Mouse (Mus musculus) heart, adult 2 months (tissue): ENCODE results near the gene Mon1a. TPM values are rescaled to one million over a fixed set of nuclear protein-coding genes. Genes with fewer than 3 reads are reported as not detected.

Source experiments
- DNase-seq, 2 experiments: peaks; one replicate each; pipeline ENCODE4 v3.0.0; 2021
- H3K27ac ChIP-seq: fragments of 200-600 bp; 2 replicates; pipeline ENCODE4 v1.8.1; 2022
- H3K27me3 ChIP-seq: fragments of 200-500 bp; 2 replicates; pipeline ENCODE4 v1.6.1; 2012; ENCODE audit warnings: mild to moderate bottlenecking, low read length, inconsistent platforms, mixed read lengths; ENCODE audit not compliant: control insufficient read depth, insufficient read depth
- H3K36me3 ChIP-seq: fragments of 200-500 bp; 2 replicates; pipeline ENCODE4 v1.6.1; 2012; ENCODE audit warnings: low read length, inconsistent platforms; ENCODE audit not compliant: control insufficient read depth, insufficient read depth
- H3K4me1 ChIP-seq: fragments of 200-500 bp; 2 replicates; pipeline ENCODE4 v1.6.1; 2011; ENCODE audit warnings: low read length; ENCODE audit not compliant: control insufficient read depth, insufficient read depth
- H3K4me3 ChIP-seq: fragments of 200-600 bp; 2 replicates; pipeline ENCODE4 v1.8.1; 2022
- H3K79me2 ChIP-seq: fragments of 200-500 bp; replicated peaks from 2 replicates; pipeline ENCODE4 v1.6.1; 2012; ENCODE audit warnings: mild to moderate bottlenecking, inconsistent platforms, low read length, moderate library complexity, mixed read lengths; ENCODE audit not compliant: control insufficient read depth, insufficient read depth
- H3K9ac ChIP-seq: fragments of 200-500 bp; 2 replicates; pipeline ENCODE4 v1.6.1; 2012; ENCODE audit warnings: low read depth, mild to moderate bottlenecking, control low read depth, inconsistent platforms, low read length, mixed read lengths
- CTCF ChIP-seq: fragments of 200-600 bp; IDR thresholded peaks from 2 replicates; pipeline ENCODE4 v1.8.1; 2022; ENCODE audit warnings: antibody characterized with exemption, mild to moderate bottlenecking, moderate library complexity
- EP300 ChIP-seq: fragments of 200-500 bp; IDR thresholded peaks from 2 replicates; pipeline ENCODE4 v1.6.1; 2011; ENCODE audit warnings: low read depth, low read length, control low read depth; ENCODE audit not compliant: insufficient read depth
- POLR2A ChIP-seq: fragments of 200-500 bp; IDR thresholded peaks from 2 replicates; pipeline ENCODE4 v1.6.1; 2011; ENCODE audit warnings: mild to moderate bottlenecking, low read depth, low read length, control low read depth; ENCODE audit not compliant: insufficient read depth
- WGBS: fragments of 180-500 bp; shearing (Covaris S2); methylation state at CpG from one replicate; pipeline ENCODE4 v1.1.7; 2018; 5-methylcytosine and 5-hydroxymethylcytosine counted together
- intact Hi-C: fragments of 180-260 bp; cut with DNase I; formaldehyde crosslinking; loops from one replicate; pipeline ENCODE4 v1.15.1; 2025
- polyA plus RNA-seq: library from polyadenylated mRNA; depleted of rRNA; stranded (reverse); fragments of >200 nt; gene quantifications from 2 replicates; pipeline ENCODE4 v1.2.3, GENCODE M21; 2012
- total RNA-seq, 2 experiments: library from RNA; stranded (reverse); gene quantifications; 2 replicates each; pipeline ENCODE4 v1.2.3; 2021

Gene Mon1a
- total and polyA plus RNA-seq, 3 experiments: 11.0 to 16.0 (median 11.2) TPM

GRCm38 (mm10) chr9:107925251-107925650 is 37.3 kb downstream of the Mon1a start:
- WGBS: 33% methylated on average over 3 of the region's 3 CpGs
- intact Hi-C loops: no loop called here
- peaks cover 4% of the 10 kb centered on the region for H3K4me1 ChIP-seq
- no peak for DNase-seq
- no peak for TF ChIP-seq EP300
- TF ChIP-seq CTCF: no peak
- TF ChIP-seq POLR2A: no peak
- no peak overlapping the region for H3K9ac ChIP-seq
- no peaks in the 10 kb centered on the region for H3K79me2 ChIP-seq
- no peaks in the 10 kb centered on the region for H3K36me3 ChIP-seq
- H3K27ac ChIP-seq: no peak overlapping the region
- H3K27me3 ChIP-seq: no peaks in the 10 kb centered on the region
- H3K4me3 ChIP-seq: no peak overlapping the region

DNA sequence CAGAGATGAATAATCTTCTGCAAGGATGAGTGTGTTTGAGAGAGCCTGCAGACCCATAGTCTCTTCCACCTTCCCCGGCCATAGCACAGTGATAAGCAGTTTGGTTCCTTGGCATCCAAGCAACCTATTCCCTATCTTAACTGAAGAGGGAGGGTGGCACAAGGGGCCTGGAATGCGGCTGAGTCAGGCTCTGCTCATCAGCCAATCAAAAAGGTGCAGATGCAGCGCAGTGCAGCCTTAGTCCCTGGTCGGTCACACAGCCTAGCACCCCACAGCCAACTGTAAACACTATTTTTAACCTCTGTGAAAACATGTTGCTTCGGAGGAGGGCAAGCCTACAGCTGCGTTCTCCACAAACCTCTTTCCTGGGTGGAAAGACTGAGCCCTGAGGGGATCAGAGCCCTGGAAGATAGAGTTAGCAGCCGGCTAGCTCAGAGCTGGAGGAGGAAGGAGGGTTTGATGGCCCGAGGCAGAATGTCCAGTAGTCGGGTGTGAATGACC is 39.0 kb downstream of the Mon1a start:
- H3K27me3 ChIP-seq: no peaks in the 10 kb centered on the region
- no peaks in the 10 kb centered on the region for H3K36me3 ChIP-seq
- TF ChIP-seq CTCF: no peak
- TF ChIP-seq EP300: no peak
- TF ChIP-seq POLR2A: no peak
- WGBS: 26% methylated on average over 9 of the region's 9 CpGs
- H3K4me3 ChIP-seq: no peak overlapping the region
- peaks cover 4% of the 10 kb centered on the region for H3K4me1 ChIP-seq
- no peak overlapping the region for H3K27ac ChIP-seq
- H3K79me2 ChIP-seq: no peaks in the 10 kb centered on the region
- DNase-seq: peak in 1 of 2 experiments; percentile 37
- intact Hi-C loops: no loop called here
- H3K9ac ChIP-seq: no peak overlapping the region

DNA sequence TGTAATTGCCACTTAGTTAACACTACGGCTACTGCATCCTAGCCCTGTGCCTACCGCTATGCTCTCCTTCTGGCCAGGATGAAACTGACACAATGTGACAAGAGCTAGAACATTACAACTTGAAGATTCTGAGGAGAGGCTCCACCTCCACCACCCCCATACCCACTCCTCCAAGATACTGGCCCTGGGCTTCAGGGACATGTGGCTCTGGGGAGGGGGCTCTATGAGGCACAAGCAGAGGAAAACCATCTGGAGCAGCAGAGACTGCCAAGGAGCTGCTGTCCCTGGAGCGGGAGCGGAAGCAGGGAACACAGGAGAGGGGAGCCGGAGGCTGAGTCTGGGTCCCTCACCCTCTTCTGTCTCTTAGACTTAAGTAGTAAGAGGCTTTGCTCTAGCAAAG is 39.8 kb downstream of the Mon1a start:
- no peak for TF ChIP-seq POLR2A
- TF ChIP-seq EP300: no peak
- no peak for TF ChIP-seq CTCF
- H3K9ac ChIP-seq: no peak overlapping the region
- H3K79me2 ChIP-seq: no peaks in the 10 kb centered on the region
- no peaks in the 10 kb centered on the region for H3K27me3 ChIP-seq
- H3K27ac ChIP-seq: no peak overlapping the region
- intact Hi-C loops: no loop called here
- WGBS: 78% methylated on average over 5 of the region's 5 CpGs
- DNase-seq: no peak
- no peaks in the 10 kb centered on the region for H3K36me3 ChIP-seq
- H3K4me3 ChIP-seq: no peak overlapping the region
- peaks cover 4% of the 10 kb centered on the region for H3K4me1 ChIP-seq

DNA sequence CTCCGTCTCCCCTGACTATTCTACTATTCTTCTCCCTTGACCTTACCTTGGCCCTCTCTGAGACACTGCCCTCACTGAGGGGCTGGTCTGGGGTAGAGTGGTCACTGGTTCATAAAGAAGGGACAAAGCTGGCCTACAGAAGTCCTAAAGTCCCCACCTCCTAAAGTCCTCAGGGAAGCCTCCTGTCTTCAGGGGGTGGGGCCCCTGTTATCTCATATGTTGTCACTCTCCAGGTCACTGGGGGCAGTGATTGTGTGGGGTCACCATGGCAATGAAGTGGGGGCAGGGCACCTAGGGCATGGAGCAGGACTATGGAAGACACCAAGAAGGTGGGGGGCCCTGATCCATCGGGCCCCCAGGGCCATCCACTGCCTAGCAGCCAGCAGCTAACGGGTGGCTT is 40.2 kb downstream of the Mon1a start, which contains the start of gene Actl11:
Gene Actl11, plus strand, starts transcription at position 301 of the 400 bp plus-strand sequence.
- TF ChIP-seq POLR2A: no peak
- TF ChIP-seq CTCF: no peak
- TF ChIP-seq EP300: no peak
- H3K9ac ChIP-seq: no peak within 1 kb of the TSS
- intact Hi-C loops: no loop called here
- H3K4me1 ChIP-seq: peaks cover 4% of the 10 kb centered on the region
- H3K27me3 ChIP-seq: no peaks in the 10 kb centered on the region
- no peaks in the 10 kb centered on the region for H3K36me3 ChIP-seq
- H3K27ac ChIP-seq: no peak within 1 kb of the TSS
- WGBS: 77% methylated on average over 3 of the region's 3 CpGs
- H3K4me3 ChIP-seq: no peak within 1 kb of the TSS
- H3K79me2 ChIP-seq: no peaks in the 10 kb centered on the region
- DNase-seq: no peak

- WGBS: 70% methylated on average over 4 of the region's 4 CpGs
- Histone ChIP-seq H3K27ac (no peak overlapping the region), H3K4me3 (no peak overlapping the region), H3K9ac (no peak overlapping the region), H3K79me2 (no peaks in the 10 kb centered on the region), H3K27me3 (peaks cover 6% of the 10 kb centered on the region), H3K4me1 (no peaks in the 10 kb centered on the region), H3K36me3 (no peaks in the 10 kb centered on the region)
- intact Hi-C loops: no loop called here
- no peak for DNase-seq
- TF ChIP-seq POLR2A (no peak), EP300 (no peak), CTCF (no peak)
These were observed 44.3 kb downstream of the Mon1a start for GRCm38 (mm10) chr9:107932221-107932620.

DNA sequence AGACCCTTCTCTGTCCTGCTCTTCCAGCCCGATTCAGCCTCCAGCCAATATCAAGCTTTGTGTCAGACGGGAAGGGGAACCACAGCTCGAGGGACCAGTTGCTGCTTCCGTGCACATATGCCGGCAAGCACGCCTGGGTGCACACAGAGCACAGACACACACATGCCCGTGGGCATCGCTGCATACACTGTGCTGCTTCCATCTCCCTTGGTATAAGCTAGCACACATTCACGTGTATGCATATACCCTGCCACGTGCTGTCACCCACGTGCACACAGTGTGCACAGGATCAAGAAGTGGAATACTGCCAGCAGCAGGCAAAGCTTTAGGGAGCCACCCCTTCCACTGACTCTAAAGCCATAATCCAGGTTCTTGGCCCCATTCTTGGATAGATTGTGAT is 46.2 kb downstream of the Mon1a start:
- TF ChIP-seq CTCF: no peak
- no peak for TF ChIP-seq EP300
- no peak for TF ChIP-seq POLR2A
- H3K9ac ChIP-seq: no peak overlapping the region
- peaks cover 6% of the 10 kb centered on the region for H3K27me3 ChIP-seq
- DNase-seq: no peak
- H3K4me1 ChIP-seq: no peaks in the 10 kb centered on the region
- H3K4me3 ChIP-seq: no peak overlapping the region
- no peaks in the 10 kb centered on the region for H3K36me3 ChIP-seq
- 80% methylated on average over 11 of the region's 11 CpGs for WGBS
- H3K79me2 ChIP-seq: no peaks in the 10 kb centered on the region
- intact Hi-C loops: no loop called here
- no peak overlapping the region for H3K27ac ChIP-seq
